Mouse (Mus musculus) c-Kit-positive CD71-positive TER-119-negative erythroid progenitor cells, embryonic 14.5 days (primary cell): ENCODE measurements around the gene Creb5.

Experiments used
- DNase-seq: peaks from one replicate; pipeline ENCODE4 v3.0.0-alpha.2; 2013; ENCODE audit warnings: low read depth

Gene Creb5

DNA sequence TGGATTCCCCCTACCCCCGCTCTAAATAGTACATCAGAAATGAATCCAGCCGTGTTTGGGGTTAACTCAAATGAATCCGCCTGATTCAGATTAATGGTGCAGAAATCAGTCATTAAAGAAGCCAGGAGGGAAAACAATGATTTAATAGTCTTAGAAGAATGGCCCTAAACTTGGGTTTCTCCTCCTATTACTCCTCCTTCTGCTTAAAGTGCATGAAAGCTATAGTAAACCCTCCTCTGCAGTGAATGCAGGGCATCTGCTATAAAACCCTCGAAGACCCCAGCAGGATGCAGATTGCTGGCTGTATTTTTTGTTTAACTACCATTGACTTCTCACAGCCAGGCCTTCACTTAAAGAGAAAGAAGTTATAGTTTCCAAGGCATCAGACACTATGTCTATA, 307.2 kb downstream of the Creb5 start:
- no peak for DNase-seq

DNA sequence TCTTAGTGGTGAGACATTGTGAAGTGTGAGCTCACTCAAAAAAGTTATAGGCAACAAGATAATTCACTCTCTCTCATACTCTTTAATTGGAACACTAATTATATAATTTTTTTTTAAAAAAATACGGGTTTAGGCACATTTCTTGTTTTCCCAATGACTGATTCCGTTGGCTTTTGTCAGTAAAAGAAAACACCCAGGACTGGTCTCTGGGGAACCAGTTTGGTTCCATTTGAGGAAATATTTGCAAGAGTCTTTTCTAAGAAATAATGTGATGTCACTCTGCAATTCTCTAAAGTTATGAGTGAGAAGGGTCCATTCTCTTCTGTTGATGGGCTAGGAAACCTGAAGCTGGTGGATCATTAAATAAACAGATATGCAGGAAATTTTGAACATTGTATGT, 309.3 kb downstream of the Creb5 start:
- DNase-seq: no peak

DNA sequence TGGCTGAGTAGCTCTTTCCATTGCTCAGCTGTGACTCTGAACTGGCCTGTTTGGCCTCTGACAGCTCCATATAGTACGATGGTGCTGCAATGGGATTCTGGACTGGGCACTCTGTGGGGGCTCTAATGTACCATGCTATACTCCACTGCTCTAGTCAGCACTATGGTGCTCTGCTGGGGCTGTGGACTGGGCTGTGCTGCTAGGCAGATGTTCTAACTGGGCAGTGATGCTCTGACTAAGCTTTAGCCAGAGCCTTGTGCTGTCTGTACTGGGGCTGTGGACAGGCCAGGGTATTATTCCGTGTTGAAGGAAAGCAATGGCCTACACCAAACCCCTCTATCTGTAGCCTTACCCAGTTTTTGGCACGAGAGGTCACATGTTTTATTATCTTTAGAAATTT, 316.0 kb downstream of the Creb5 start:
- no peak for DNase-seq

DNA sequence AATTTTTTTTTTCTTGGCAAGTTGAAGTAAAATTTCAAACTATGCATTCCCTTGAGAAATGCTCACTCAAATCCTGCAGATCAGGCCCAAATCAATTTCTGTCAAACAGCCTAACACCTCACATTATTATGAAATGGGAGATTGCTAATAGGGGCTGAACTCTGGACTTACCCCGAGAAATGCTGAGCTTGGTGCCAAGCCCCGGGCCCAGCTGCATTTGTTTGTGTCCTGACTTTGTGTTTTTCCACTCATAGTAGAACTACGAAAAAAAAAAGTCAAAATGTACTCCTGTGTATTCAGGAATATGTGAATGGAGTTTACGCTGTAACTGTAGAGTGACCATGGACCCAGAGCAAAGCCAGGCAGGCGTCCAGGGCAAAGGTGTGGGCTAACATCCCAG, 316.6 kb downstream of the Creb5 start:
- DNase-seq: no peak

DNA sequence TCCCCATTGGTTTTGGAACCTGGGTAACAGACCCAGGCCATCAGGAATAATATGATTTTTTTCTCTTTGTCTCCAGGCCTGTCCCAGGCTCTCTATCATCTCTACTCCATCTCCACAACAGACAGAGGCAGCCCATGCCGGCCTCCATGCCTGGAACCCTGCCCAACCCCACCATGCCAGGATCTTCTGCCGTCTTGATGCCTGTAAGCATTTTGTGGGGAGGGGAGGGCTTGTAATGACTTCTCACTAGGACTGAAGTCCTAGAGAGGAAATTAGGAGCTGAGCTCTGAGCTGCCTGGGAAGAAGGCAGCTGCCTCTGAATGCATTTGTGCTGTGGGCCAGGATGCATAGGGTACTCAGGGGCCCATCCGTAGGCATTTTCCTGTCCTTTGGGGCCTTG, 317.3 kb downstream of the Creb5 start:
- DNase-seq: no peak

DNA sequence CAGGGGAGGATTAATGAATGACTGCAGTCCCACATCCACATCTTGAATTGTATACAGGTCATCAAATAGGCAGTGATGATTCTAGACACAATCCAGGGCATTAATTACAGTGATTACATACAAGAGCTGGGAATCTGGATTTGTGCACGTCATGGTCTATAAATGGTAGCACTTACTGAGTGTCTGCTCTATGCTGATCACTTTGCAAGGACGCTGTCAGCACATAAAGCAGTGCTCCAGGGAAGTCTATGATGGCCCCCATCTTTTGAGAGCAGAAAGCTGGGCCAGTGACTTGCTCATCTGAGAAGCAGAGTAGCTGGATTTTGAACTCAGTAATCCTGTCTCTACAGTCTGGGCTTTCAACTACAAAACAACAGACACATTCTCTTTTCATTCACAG, 318.1 kb downstream of the Creb5 start:
- no peak for DNase-seq

DNA sequence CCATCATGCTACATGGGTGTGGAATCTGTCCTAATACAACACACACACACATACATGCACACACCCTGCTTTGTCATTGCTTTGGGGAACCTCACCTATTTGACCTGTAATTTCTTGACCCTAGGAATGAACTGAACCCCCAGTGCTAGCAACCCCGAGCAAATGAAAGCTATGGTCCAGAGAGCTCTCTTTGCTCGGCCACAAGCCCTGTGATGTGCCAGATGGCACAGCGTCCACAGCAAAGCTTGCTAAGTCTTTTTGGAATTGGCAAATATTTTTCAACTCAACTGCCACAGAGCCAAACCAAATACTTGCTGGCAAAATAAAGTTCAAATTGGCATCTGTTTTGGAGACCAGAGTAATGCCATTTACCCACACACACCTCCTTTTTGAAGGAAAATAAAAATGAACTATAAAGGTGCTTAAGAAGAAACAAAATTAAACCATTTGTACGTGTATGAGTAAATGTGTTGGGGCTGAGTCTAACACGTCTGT, 324.4 kb downstream of the Creb5 start:
- no peak for DNase-seq

DNA sequence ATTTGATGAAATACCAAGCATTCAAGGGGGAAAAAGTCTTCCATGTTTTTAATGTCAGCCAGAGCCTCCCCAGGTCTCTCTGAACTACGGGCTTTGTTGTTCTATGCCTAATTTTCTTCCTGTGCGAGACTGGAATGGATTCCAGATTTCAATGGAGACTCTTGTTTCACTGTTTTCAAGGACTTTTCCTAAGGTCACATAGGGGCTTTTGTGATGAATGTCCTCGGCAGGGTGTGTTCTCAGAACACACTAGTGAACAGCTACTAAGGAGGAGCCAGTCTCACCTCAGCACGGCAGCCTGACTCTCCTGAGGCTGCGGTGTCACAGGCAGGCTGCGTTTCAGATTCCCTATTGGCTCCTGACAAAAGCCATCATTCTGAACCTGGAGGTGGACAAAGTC, 325.6 kb downstream of the Creb5 start:
- no peak for DNase-seq

DNA sequence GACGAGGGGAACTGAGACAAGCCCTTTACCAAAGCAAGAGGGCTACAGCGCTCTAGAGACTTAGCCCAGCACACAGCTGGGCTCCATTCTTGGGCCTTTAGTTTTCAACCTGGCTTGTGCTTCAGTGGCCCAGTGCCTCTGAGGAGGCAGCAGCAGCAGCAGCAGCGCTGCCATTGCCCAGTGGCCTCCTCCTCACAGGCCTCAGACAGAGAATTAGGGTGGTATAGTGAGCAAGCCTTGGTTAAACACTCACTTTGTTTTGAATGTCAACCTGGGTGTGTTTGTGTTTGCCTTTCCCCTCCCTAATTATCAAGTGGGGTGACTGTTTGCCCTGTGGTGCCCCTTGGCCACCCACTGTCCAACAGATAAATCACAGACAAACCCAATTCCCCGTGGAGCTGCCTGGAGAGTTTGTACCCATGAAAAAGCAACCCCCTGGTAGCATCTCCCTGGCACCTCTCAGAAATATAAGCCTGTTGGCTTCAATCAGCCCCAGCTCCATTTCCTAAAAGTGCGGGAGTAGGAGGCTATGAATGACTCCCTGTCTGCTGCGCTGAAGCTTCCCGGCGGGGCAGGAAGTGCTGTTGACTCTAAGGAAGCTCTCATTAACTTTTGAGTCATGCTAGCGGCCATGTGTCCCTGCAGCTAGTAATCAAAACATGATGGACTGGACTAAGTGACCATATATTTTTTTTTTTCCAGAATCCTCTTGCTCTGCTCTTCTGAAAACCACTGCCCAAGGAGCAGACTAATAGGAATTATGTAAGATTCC, 328.6 kb downstream of the Creb5 start:
- no peak for DNase-seq

DNA sequence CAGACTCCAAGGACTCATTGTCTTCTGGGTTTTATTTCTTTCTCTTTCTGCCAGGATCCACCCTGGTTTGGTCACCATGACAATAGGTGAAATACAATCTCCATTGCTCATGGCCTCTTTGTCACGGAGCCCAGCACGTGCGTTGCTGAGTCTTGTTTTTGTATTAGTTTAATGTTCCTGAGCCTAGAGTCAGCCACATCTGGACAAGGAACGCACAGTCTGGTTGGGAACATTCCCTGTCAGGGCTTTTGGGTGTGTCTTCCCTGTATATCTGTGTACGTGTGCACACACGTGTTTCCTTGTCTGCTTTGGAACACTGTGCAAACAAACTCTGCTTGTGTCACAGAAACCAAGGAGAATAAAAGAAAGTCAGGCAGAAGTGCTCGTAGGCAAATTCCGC, 331.1 kb downstream of the Creb5 start:
- no peak for DNase-seq

DNA sequence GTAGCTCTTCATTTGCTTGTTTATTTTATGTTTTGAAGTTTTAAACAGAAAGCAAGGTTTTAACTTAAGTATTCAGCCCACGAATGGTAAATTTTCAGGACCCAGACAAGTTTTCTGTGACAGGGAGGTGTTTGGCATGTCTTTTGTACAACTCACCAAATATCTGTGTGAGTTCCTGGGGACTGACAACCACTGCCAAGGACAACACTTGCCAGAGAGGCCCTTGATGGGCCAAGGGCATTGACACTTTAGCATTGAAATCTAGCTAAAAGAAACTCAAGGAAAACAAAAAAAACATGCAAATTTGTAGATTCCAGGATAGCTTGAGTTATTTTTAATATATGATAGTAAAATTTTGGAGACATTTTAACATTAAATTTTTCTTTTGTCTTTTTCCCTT, 332.6 kb downstream of the Creb5 start:
- no peak for DNase-seq

DNA sequence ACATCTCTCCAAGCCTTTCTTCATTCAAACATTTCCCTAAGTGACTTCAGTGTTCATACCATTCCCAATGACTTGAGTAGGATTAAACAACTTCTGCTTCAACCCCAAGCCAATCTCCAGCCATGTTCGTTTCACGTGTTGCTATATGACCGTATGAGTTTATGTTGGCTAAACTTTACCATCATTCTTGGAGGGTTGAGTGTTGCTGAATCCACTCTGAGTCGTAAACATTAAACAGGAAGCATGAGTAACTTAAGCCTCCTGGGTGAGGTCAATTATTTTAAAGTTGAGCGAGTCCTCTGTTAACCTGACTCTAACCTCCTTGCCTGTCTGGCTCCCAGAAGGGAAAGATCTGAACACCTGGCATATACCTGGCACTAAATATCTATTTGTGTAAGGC, 334.2 kb downstream of the Creb5 start:
- DNase-seq: no peak

DNA sequence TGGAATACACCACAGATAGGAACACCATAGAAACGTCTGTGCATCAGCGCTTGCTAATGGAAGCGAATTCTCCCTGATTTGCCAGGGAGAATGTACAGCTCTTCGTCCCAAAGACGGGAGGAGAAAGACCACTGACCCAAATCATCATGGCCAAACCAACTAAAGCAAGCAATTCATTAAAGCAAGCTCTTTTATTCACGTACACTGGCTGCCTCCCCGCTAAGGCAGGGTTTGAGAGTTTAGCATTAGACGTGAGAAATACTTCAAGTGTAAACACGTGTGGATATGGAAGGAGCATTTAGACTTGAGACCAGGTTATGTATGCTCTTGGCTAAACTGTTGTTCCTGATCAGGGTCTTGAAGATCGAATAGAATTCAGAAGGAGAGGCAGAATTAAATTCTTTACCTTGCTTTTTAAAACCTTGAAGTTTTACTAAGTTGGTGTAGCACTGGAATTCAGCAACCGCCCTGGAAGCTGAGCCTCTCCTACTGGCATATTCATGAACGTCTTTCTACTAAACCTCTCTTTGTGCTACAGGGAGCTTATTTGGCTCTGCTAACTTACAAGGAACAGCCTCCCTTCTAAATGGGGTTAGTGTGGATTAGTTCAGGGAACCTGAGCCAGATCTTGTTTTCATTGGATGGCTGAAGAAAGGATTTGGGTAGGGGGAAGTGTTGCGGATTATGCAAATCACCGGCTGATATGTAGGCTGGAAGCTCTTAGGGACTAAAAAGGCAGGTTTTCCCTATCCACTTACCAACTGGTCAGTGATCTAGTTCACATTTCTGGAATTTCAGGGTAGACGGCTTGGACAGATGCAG, 337.6 kb downstream of the Creb5 start:
- no peak for DNase-seq

DNA sequence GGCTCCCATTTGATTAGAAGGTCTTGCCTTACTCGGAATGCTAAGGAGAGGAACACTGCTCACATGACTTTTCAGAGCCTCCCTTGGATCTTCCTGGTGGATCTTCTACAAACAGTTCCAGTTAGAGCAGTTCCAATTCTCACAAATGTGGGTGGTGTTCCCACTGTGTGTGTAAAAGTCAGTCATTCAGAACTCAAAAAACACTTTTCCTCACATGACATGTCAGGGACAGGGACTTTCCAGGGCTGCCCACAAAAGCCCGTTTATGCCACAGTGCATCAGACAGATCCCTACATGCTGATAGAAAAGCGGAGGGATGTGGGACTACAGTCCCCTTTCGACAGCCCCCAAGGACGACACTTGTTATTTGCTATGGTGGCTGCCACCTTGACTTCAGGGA, 339.0 kb downstream of the Creb5 start:
- no peak for DNase-seq

DNA sequence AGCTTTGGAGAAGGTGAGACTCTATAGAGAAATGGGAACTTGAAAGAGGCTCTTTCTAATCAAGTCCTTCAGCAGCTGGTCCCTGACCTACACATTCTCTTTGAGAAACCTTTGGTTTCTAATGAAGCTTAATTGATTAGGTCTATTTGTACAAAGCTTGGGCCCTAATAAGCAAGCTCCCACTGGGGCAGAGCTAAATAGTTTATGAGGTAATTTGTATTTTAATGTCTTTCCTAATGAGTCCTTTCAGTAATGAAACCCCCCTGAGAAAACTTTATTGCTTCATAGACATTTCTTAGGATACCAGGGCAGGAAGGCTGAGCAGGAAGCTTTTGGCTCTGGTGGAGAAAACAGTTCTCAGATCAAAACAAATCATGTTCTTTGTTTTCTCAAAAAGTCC, 341.6 kb downstream of the Creb5 start:
- DNase-seq: no peak

DNA sequence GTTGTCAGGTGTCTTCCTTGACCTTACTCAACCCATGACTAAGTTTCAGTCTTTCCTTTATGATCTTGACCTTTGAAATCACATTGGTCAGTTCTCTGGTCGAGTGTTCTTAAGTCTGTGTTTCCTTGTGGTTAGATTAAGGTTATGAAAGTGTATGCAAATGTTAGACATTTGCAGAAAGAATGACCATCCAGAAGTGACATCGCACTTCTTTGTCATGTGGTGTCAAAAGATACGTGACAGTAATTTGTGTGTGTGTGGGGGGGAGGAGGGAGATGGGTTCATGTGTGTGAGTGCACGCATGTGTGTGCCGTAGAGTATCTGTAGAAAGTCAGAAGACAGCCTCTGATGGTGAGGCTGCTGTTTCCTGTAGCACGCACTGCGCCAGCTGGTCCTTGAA, 348.4 kb downstream of the Creb5 start:
- DNase-seq: no peak

DNA sequence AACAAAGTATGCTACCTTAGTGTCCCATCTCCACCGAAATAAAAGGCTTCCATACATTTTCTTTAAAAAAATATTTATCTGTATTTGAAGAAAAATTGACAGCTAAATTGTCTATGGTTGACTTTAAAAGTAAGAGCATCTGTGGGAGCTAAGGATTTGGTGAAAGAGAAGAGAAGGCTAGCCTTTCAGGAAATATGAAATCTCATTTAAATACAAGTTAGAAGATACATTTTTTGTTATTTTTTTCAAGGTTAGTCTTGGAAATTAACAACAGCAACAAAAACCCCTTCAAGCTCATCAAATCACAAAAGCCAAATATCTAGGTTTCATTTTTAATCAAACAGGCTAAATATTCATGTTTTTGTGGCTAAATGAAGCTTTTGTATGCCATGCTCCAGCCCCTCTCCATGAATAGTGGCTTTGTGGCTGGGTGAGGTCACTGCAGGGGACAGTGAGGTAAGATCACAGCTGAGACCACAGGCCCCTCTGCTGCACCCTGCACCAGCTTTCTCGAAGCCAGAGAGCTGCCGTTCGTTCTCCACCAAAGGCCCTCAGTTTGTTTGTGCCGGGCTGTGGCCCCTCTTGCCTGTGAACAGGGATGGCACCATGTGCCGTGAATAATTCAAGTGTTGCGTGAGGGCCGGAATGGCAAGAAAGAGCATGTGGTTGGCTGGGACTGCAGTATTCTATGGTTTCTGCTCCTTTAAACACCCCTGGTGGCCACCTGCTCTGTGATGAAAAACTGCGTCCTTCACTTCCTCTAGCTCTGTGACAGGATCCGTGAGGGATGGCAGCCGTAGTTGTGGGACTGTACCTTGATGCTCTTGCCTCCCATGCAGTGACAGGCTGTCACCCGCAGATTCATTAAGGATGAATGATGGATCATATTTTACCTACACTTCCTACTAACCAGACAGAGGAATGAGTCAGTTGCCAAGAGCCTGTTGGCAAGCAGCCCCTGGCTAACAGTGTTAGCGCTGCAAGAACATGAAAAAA, 350.6 kb downstream of the Creb5 start:
- DNase-seq: no peak

DNA sequence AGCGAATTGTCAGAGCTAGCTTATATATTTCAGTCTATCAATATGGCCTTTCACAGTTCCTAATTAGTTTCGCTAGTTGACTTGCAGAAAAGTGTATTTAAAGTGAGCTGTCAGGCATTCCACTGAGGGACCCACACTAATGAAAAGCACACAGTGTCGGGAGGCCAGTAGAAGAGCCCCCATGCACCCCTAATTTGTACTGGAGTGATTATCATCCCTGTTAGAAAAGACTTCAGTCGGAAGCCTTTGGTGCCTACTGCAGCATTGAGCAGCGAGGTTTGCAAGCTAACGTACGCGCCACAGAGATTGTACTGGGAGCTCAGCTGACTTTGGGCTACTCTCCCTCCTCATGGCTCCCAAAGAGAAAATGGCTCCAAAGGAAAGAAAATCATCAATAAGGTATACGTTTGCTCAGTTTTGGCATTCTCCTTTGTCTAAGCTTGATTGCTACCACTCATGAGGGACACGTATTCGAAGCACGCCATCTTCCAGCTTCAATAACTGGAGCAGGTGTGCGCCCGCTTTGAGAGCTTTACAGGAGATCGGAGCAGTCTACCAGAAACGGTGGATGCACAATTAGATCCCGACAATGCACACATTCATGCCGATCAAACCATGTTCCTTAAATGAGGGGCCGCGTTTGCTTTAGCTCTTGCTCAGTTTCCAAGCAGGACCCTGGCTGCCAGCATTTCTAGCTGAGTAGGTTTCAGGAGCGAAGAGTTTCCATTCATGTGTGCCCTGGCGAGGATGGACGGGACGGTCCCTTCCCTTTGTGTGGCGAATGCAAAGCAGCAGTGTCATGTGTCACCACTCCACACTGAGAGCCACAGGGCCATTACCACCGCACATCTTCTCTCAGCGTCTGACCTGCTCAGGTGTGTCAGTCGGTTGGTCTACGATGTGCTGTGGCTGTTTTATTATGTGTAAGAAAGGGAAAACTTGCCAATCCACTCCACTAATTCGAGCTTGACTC, 354.8 kb downstream of the Creb5 start:
- no peak for DNase-seq

DNA sequence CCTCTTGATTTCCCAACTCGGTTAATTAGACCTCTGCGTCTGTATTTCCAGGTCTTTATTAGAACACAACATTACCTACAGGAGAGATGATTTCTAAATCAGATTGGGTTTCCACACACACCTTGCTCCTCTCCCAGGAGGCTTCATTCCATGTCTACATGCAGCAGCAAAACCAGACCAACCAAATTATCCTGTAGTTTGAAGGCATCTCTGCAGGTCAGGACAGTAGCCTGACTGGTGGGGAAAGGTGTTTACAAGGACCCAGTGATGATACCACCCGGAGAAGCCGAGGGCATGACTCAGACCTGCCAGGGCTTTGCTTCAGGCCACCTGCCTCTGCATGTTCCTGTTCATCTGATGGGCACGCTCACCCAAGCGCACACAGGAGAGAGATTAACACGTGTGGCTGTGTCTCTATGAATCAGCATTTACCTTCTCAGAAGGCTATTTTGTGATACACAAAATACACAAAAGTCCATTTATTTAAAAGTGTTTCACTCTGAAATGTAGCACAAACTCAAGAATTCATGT, 355.8 kb downstream of the Creb5 start:
- DNase-seq: no peak

DNA sequence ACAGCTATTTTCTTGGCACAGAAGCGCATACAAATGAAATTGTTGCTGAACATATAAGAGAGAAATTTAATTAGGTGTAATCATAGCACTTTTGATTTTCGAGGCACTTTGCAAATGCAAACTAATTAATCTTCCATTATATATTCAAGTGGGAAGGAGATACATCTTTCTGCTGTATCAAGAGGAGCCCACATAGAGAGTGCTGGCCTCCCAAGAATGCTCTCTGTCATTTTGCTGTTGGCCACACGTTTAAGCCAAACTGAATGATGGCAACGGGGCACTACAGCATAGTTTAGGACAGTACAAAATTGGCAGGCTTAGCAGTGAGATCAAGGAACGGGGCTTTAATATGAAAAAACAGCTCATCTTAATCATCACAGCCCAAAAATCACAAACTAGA, 356.4 kb downstream of the Creb5 start:
- no peak for DNase-seq

DNA sequence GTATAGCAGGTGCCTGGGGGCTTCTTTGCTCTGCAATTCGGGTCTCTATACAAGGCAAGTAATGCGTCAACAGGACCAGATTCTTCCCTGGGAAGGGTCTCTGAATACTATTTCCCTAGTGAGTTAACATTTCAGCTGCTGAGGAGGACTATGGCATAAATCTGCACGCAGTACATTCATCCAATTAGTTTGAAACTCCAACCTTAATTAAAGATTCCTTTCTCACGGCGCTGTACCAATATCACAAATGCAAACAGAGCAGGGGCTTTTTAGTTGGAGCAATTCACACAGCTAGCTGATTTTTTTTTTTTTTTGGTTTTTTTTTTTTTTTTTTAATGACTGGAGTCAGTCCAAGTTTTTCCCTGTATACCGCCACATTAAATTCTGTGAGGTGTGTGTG, 357.0 kb downstream of the Creb5 start:
- DNase-seq: no peak
